Mouse (Mus musculus) telencephalon, adult 2 months (tissue): ENCODE measurements at regions not wholly inside any gene's neighbourhood (a gene's known extent, or its start where the extent isn't known, plus 50 kb on each side); places are given as distances from the start of the nearest gene placed in this dataset.

ENCODE experiments used
- DNase-seq: peaks from one replicate; pipeline ENCODE4 v3.0.0-alpha.2; 2011; ENCODE audit warnings: low read depth, low spot score

GRCm38 (mm10) chr14:55406146-55406545 lies 72.4 kb upstream of the Dhrs4 start:
- no peak for DNase-seq
